Mouse (Mus musculus): ENCODE data around the gene Tnfaip8l3. TPM values are rescaled to one million over a fixed set of nuclear protein-coding genes. Genes with fewer than 3 reads are reported as not detected.

Gene Tnfaip8l3
- total RNA-seq, 2 experiments from 2014 or later, result 0.39 to 0.48 TPM

DNA sequence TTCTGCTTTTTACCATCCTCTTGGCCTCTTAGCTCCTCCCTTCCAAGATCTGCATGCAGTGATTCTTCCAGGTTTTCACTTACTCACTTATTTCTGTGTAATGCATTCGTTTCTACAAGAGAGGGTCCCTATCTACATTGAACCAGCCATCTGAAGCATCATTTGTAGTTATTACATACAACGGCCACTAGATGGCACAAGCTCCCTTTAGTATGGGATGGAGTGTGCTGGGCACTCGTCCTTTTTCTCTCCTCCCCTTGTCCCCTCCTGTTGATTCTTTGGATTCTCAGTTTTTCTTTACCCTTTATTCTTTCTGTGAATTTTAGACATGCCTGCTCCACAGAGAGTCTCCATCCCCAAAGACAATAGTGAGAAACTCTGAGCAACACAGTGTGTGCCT lies 77.3 kb downstream of the Tnfaip8l3 start:
- DNase-seq, result peak; percentile 47

DNA sequence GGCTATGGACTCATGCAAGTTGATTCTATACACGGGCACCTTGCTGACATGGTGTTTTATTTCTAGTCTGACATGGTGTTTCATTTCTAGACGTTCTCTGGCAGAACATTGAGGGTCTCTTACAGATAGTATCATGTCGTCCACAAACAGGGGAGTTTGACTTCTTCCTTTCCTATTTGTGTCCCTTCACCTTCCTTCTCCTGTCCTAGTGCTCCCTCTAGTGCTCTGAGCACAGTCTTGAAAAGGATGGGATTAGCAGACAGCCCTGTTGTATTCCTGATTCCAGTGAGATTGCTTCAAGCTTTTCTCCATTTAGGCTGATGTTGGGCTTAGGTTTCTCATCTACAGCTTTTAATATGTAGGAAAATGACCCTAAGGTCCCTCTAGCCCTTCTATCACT lies 81.2 kb downstream of the Tnfaip8l3 start:
- peak; percentile 31 for DNase-seq

DNA sequence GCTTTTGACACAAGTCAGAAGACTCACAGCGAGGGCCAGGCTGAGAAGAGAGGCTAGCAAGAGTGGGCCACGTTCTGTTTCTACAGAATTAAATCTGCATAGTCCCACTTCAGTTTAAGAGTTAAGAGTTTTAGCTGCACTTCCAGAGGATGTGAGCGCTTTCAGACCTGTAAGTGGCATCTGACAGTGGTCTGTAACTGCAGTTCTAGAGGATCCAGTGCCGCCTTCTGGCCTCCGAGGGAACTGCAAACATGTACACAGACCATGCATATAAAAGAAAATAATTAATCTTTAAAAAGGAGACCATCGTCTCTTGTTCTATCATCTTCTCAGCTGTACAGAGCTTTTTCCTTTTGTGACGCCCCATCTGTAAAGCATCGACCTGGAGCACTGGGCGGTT lies 83.3 kb downstream of the Tnfaip8l3 start:
- DNase-seq, result peak; percentile 66

GRCm38 (mm10) chr9:53975122-53975518 lies 93.1 kb downstream of the Tnfaip8l3 start, which contains the start of gene Elmod1:
TSS of gene Elmod1 (minus strand) at chr9:53975301.
- DNase-seq, result peak; percentile 68

DNA sequence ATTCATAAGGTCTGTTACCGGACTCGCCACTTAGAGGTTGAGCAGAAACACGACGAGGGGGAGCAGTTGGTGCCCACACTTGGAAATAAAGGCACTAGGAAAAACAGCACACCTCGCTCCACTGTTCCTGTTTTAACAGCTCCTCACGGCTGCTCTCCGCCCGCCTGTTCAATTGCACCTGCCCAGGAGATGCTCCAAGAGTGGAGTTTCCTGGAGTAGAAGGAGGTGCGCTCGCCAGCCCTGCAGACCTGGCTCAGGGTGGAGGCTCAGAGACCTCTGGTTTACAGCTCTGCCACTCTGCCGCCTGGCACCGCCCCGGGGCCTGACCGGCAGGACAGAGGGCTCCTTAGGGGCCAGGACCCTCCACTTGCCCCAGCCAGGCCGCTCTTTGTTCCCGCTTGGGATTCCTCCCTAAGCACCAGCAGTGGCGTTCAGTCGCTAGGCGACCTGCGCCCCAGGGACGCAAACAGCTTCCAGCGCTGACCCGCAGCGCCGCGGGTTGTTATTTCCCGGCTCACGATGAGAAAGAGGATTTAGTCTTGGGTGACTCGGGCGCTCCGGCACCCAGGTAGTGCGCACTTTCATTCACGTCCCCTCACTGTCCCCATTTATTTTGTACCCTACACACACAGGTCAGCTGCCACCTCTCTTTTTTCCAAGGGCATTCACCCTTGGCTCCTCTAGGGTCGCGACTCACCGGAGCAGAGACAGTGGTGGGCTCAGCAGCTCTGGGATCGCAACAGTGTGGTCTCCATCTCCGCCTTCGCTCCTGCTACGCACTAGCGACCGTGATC lies 93.7 kb downstream of the Tnfaip8l3 start:
- peak; percentile 21 for DNase-seq

DNA sequence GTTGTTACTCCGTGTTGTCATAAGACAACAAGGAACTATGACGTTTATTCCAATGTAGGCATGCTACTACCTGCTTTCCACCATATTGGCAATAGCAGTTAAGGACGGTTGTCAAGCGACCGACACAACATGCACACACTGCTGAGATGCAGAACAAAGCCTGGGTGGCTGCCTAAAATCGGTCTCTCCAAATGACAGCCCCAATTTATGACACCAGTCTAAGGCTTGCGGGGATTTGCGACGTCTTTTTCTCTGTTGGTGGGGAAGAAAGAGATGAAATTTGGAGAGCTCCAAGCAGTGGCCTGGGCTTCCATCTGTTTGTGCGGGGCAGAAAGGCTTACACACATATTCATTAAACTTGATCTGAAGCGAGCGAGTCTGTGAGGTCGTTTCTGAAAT lies 94.3 kb downstream of the Tnfaip8l3 start:
- no peak for DNase-seq

Other genes with a start within 250 kb of the Tnfaip8l3 start
- 10 to 100 TPM in 1 of 2 experiments, 1 to 10 TPM in 1; 2.6 to 51.5 TPM for gene Sln, start 218.2 kb downstream of the Tnfaip8l3 start, total RNA-seq (2021)
- gene Elmod1, start 93.1 kb downstream of the Tnfaip8l3 start, total RNA-seq (2021), result 1 to 10 TPM; 3.2 to 3.4 TPM
- not detected for gene Cyp19a1, start 199.7 kb upstream of the Tnfaip8l3 start, total RNA-seq (2021)
- 1 to 10 TPM; 3.0 to 3.7 TPM for gene Gldn, start 218.1 kb upstream of the Tnfaip8l3 start, total RNA-seq (2021)